Mouse (Mus musculus): ENCODE measurements around the gene Eef1a2.

DNA sequence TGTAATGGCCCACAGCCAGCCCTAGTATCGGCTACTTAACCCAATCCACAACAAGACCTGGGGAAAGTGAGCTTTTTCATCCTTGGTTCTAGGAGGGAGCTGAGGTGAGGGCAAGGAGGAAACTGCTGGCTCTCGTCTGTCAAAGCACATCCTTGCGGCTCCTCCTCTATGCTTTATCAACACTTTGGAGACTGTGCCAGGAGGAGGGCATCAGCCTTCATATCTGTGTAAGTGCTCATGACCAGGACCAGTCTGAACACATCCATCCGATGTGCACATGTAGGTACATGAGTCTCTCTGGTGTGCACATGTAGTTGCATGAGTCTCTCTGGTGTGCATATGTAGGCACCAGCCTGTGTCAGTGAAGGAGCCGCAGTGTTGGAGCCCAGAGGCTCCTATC, 48.9 kb upstream of the Eef1a2 start:
- no peak for TF ChIP-seq CTCF (IDR thresholded peaks at IDR 0.05)
- TF ChIP-seq POLR2A (IDR thresholded peaks at IDR 0.05; ENCODE audit: insufficient read depth, low read depth, low read length) = no peak
- TF ChIP-seq EP300 (IDR thresholded peaks at IDR 0.05; ENCODE audit: insufficient read depth, low read depth, low read length) = no peak

All from heart, adult 2 months (tissue).